Mouse (Mus musculus) intestine, postnatal 0 days (tissue): Measurements from ENCODE around the gene Myh7. TPM values are rescaled to one million over a fixed set of nuclear protein-coding genes. Genes with fewer than 3 reads are reported as not detected.

Source experiments
- ATAC-seq: fragments of 200-750 bp; cut with Nextera tagmentation; 2 replicates; pipeline ENCODE4 v1.8.0; 2017; ENCODE audit warnings: mild to moderate bottlenecking, moderate TSS enrichment, moderate library complexity
- H3K27ac ChIP-seq: fragments of 300-500 bp; sonication (generic); 2 replicates; pipeline ENCODE4 v1.5.1; 2014; ENCODE audit warnings: mild to moderate bottlenecking, low read depth, low read length, moderate library complexity
- H3K27me3 ChIP-seq: fragments of 300-500 bp; sonication (generic); replicated peaks from 2 replicates; pipeline ENCODE4 v1.6.1; 2014; ENCODE audit warnings: low read length, mixed read lengths; ENCODE audit not compliant: control insufficient read depth, insufficient read depth
- H3K36me3 ChIP-seq: fragments of 300-500 bp; sonication (generic); 2 replicates; pipeline ENCODE4 v1.6.1; 2014; ENCODE audit warnings: mild to moderate bottlenecking, moderate library complexity; ENCODE audit not compliant: control insufficient read depth, insufficient read depth
- H3K4me1 ChIP-seq: fragments of 300-500 bp; sonication (generic); replicated peaks from 2 replicates; pipeline ENCODE4 v1.6.1; 2014; ENCODE audit warnings: antibody characterized with exemption, low read length, mixed read lengths; ENCODE audit not compliant: control insufficient read depth, insufficient read depth
- H3K4me2 ChIP-seq: fragments of 300-500 bp; sonication (generic); replicated peaks from 2 replicates; pipeline ENCODE4 v1.6.1; 2014; ENCODE audit warnings: low read depth, mild to moderate bottlenecking, moderate library complexity
- H3K4me3 ChIP-seq: fragments of 300-500 bp; sonication (generic); 2 replicates; pipeline ENCODE4 v1.5.1; 2014; ENCODE audit warnings: low read depth, low read length
- H3K9ac ChIP-seq: fragments of 300-500 bp; sonication (generic); 2 replicates; pipeline ENCODE4 v1.6.1; 2014; ENCODE audit warnings: mild to moderate bottlenecking, low read depth, low read length
- H3K9me3 ChIP-seq: fragments of 300-500 bp; sonication (generic); 2 replicates; pipeline ENCODE4 v1.6.1; 2016; ENCODE audit warnings: mixed run types; ENCODE audit not compliant: control insufficient read depth
- CTCF ChIP-seq: sonication (generic); IDR thresholded peaks from 2 replicates; pipeline ENCODE4 v1.5.1; 2016; ENCODE audit warnings: low read depth, mild to moderate bottlenecking, control low read depth, antibody characterized with exemption, moderate library complexity
- WGBS: fragments of 180-500 bp; shearing (Covaris S2); extraction: QIAGEN DNeasy Blood & Tissue Kit; methylation state at CpG from one replicate; pipeline ENCODE4 v1.1.7; 2014; 5-methylcytosine and 5-hydroxymethylcytosine counted together
- polyA plus RNA-seq: library from polyadenylated mRNA; unstranded; fragments of >200 nt; fragmentation: Nextera tagmentation; extraction: Ambion mirVana; gene quantifications from 2 replicates; pipeline ENCODE4 v1.2.1, GENCODE M21; 2015

Myh7 gene
- polyA plus RNA-seq, 1 experiment from 2014 or later = 3.9 TPM

GRCm38 (mm10) chr14:55005967-55006366 is 11.5 kb upstream of the Myh7 start:
- no peaks in the 10 kb centered on the region for H3K9me3 ChIP-seq
- no peak for ATAC-seq
- H3K4me1 ChIP-seq = 0 out of 2 replicates have a peak, but pooled peaks cover 3% of the 10 kb centered on the region
- H3K27me3 ChIP-seq = no peaks in the 10 kb centered on the region
- H3K4me3 ChIP-seq = no peak overlapping the region
- no peak for TF ChIP-seq CTCF
- no peaks in the 10 kb centered on the region for H3K36me3 ChIP-seq
- no peak overlapping the region for H3K4me2 ChIP-seq
- H3K9ac ChIP-seq = no peak overlapping the region
- WGBS = 89% methylated on average over 8 of the region's 8 CpGs
- no peak overlapping the region for H3K27ac ChIP-seq

GRCm38 (mm10) chr14:55005506-55005905 is 11.1 kb upstream of the Myh7 start:
- no peak overlapping the region for H3K27ac ChIP-seq
- H3K36me3 ChIP-seq = no peaks in the 10 kb centered on the region
- 0 out of 2 replicates have a peak, but pooled peaks cover 3% of the 10 kb centered on the region for H3K4me1 ChIP-seq
- H3K4me3 ChIP-seq = no peak overlapping the region
- no peak overlapping the region for H3K9ac ChIP-seq
- H3K4me2 ChIP-seq = no peak overlapping the region
- no peaks in the 10 kb centered on the region for H3K9me3 ChIP-seq
- no peak for TF ChIP-seq CTCF
- no peak for ATAC-seq
- H3K27me3 ChIP-seq = no peaks in the 10 kb centered on the region
- 89% methylated on average over 2 of the region's 2 CpGs for WGBS

DNA sequence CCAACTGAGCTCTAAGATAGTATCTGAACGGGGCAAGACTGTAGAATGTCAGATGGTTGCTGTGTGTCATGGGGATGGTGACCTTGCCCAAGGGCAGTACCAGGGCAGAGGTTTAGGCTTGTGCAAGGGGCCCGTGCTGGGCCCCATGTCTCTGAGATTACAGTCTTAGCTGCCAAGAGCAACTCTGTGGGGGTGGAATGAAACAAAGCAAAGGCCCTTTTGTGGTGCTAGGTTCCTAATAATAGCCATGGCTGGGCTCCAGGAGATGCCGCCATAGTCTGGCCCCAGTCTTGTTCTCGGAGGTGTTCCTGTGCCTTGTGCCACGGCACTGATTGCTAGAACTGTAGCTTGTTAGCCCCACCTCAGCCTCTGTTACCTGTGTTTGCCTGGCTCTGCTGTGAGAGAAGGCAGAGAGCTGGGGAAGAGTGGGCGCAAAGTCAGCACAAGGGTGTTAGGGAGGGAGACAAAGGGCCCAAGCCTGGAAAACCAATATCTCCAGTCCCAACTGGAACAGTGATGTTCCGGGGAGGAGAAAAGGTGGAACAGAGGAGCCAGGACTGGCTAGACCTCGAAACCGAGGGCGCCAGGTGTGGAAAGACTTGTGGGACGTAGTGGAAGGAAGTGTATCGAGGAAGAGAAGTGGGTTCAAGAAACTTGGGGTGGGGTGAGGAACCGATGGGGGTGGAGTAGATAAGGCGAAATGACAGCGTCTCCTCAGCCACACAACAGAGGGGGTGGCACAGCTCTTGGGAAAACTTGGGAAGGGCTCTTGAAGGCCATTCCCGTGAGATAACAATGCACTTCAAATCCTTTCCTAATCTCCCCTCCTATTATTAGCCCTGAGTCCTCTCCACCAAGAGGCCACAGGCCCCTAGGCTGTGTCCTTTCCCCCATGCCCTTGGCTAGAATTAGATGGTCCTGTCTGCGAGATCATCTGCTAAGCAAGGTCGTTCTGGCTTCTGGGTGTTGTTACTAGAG is 9.7 kb upstream of the Myh7 start:
- H3K9ac ChIP-seq = no peak overlapping the region
- WGBS = 39% methylated on average over 18 of the region's 18 CpGs
- ATAC-seq = 0 out of 2 replicates have a peak, but pooled peaks have one; percentile 39

DNA sequence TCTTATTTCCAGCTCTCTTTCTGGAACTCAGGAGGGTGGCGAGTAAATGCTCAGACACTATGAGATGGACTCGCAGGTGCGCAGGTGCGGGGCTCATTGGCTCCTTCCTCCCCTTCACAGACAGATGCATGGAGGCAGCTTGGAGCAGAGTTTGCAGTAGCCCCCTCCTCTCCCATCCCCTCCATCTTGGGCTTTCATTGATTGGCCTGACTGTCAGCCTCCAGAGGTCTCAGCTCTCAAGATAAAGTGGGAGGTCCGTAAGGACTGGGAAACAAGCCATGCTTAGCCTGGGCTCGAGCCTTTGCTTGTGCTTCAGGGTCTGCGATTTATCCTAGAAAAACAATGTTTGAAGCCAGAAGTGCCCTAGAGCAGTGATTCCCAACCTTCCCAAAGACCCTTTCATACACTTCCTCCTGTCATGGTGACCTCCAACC is 8.3 kb upstream of the Myh7 start:
- Histone ChIP-seq H3K9ac (no peak overlapping the region), H3K4me2 (no peak overlapping the region), H3K36me3 (no peaks in the 10 kb centered on the region), H3K4me1 (0 out of 2 replicates have a peak, but pooled peaks cover 3% of the 10 kb centered on the region), H3K4me3 (no peak overlapping the region), H3K27ac (no peak overlapping the region), H3K27me3 (no peaks in the 10 kb centered on the region), H3K9me3 (no peaks in the 10 kb centered on the region)
- 59% methylated on average over 7 of the region's 7 CpGs for WGBS
- no peak for ATAC-seq
- TF ChIP-seq CTCF = no peak

More for the DNA sequence above, 9.7 kb upstream of the Myh7 start:
- Histone ChIP-seq H3K4me2 (no peak overlapping the region), H3K27ac (no peak overlapping the region), H3K27me3 (no peaks in the 10 kb centered on the region), H3K4me3 (no peak overlapping the region), H3K9me3 (no peaks in the 10 kb centered on the region), H3K4me1 (0 out of 2 replicates have a peak, but pooled peaks cover 3% of the 10 kb centered on the region), H3K36me3 (no peaks in the 10 kb centered on the region)
- TF ChIP-seq CTCF = no peak

- no peak for ATAC-seq
- no peaks in the 10 kb centered on the region for H3K27me3 ChIP-seq
- H3K9ac ChIP-seq = no peak overlapping the region
- H3K4me3 ChIP-seq = no peak overlapping the region
- H3K4me2 ChIP-seq = no peak overlapping the region
- 46% methylated on average over 12 of the region's 12 CpGs for WGBS
- H3K27ac ChIP-seq = no peak overlapping the region
- no peak for TF ChIP-seq CTCF
- no peaks in the 10 kb centered on the region for H3K9me3 ChIP-seq
- H3K4me1 ChIP-seq = 0 out of 2 replicates have a peak, but pooled peaks cover 3% of the 10 kb centered on the region
- H3K36me3 ChIP-seq = no peaks in the 10 kb centered on the region
Measured at GRCm38 (mm10) chr14:55001938-55002686, 7.7 kb upstream of the Myh7 start.

- no peak overlapping the region for H3K4me2 ChIP-seq
- WGBS = 94% methylated on average over 2 of the region's 2 CpGs
Measured at GRCm38 (mm10) chr14:55001446-55001845, 7.0 kb upstream of the Myh7 start.

More at GRCm38 (mm10) chr14:55001446-55001845, 7.0 kb upstream of the Myh7 start:
- Histone ChIP-seq H3K9ac (no peak overlapping the region), H3K4me1 (0 out of 2 replicates have a peak, but pooled peaks cover 3% of the 10 kb centered on the region), H3K27me3 (no peaks in the 10 kb centered on the region), H3K27ac (no peak overlapping the region), H3K36me3 (no peaks in the 10 kb centered on the region), H3K9me3 (no peaks in the 10 kb centered on the region), H3K4me3 (no peak overlapping the region)
- ATAC-seq = no peak
- TF ChIP-seq CTCF = no peak
